Mouse (Mus musculus): Measurements from ENCODE around the gene Capn3. TPM values are rescaled to one million over a fixed set of nuclear protein-coding genes. Genes with fewer than 3 reads are reported as not detected.

The Capn3 gene
- total RNA-seq, 1 experiment from 2014 or later = 1.2 TPM

Other genes with a start within 250 kb of the Capn3 start
- gene Pla2g4e, start 210.7 kb upstream of the Capn3 start, total RNA-seq (2017) = not detected in 2 replicates
- gene Pla2g4d, start 166.8 kb upstream of the Capn3 start, total RNA-seq (2017) = not detected in 2 replicates
- 0.27 TPM in 1 of 2 replicates, not detected in the other for gene Pla2g4f, start 141.9 kb upstream of the Capn3 start, total RNA-seq (2017)
- gene Vps39, start 102.9 kb upstream of the Capn3 start, total RNA-seq (2017) = 42.8 and 44.3 TPM in 2 replicates
- 20.6 and 21.9 TPM in 2 replicates for gene Ganc, start 52.1 kb upstream of the Capn3 start, total RNA-seq (2017)
- 49.7 and 63.7 TPM in 2 replicates for gene Tmem87a, start 51.9 kb upstream of the Capn3 start, total RNA-seq (2017)
- 81.8 and 174 TPM in 2 replicates for gene Zfp106, start 107.8 kb downstream of the Capn3 start, total RNA-seq (2017)
- 65.1 and 76.5 TPM in 2 replicates for gene Snap23, start 111.7 kb downstream of the Capn3 start, total RNA-seq (2017)
- gene Haus2, start 153.4 kb downstream of the Capn3 start, total RNA-seq (2017) = 22.5 and 28.5 TPM in 2 replicates
- 15.0 and 22.8 TPM in 2 replicates for gene Lrrc57, start 153.5 kb downstream of the Capn3 start, total RNA-seq (2017)
- 1.6 and 2.5 TPM in 2 replicates for gene Stard9, start 173.1 kb downstream of the Capn3 start, total RNA-seq (2017)

All from common myeloid progenitor, adult 5-6 weeks (primary cell).